Mouse (Mus musculus): ENCODE measurements at regions not wholly inside any gene's neighbourhood (a gene's known extent, or its start where the extent isn't known, plus 50 kb on each side); places are given as distances from the start of the nearest gene placed in this dataset.

- DNase-seq: no peak
Measured at GRCm38 (mm10) chr11:43091046-43091445, 55.5 kb downstream of the Gm9972 start.

DNA sequence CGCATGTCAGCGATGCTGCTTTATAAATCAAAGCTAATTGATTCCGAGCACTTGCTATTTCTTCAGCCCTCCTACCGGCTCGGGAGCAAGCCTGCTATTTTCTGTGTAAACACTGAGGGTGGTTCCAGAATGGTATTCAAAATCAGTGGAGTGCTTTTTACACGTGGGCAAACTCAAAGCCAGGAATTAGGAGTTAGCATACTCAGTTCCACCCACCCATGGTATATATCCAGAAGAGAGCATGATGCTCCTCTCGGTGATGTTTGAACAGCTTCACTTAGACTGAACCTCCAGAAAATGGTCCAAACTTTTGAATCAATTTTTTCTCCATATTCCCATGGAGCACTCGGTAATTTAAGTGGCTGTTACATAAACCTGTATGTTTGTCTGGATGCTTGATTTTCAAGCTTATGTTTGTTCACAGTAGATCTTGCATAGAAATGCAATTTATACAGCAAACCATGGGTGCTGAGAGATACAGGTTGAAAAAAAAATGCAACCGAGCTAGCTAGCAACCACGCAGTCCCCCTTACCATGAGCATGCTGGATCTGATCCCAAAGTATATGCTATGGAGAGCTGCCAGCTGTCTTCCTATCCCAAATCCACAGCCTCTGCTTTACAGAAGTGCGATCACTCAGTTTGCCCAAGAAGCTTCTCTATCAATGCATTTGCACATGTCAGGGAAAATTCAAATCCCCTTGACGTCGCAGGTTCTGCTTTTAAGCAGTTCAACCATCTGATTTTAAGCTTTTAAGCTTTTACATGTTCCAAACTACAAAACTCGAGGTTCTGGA is 56.8 kb downstream of the Gm9972 start:
- DNase-seq: peak; percentile 57

- DNase-seq: peak; percentile 24
Measured at GRCm38 (mm10) chr11:43092980-43093379, 56.7 kb upstream of the Atp10b start.

DNA sequence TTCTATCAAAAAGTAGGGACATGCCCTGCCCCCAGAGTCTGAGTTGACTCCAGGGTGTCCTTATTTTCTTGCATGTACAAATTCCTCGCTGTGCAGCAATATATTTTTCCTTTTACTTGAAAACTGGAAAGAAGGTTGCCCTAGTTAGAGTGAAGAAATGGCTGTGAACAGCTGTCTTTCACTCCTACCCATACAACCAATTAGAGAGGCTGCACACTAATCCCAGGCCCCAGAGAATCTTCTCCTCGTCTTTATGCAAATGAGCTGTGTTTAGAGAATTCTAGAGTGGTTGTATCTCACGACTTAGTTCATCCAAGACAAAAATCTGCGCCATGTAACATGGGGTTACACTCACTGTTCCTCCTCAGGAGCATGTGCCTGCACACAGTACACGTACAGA is 53.7 kb upstream of the Atp10b start:
- DNase-seq: no peak

GRCm38 (mm10) chr11:43098795-43099425 is 50.8 kb upstream of the Atp10b start:
- DNase-seq: peak; percentile 15

Data from layer of hippocampus, adult 9-11 months (tissue).